Mouse (Mus musculus) heart, embryonic 10.5 days (tissue): ENCODE data around the gene Kcnb1. TPM values are rescaled to one million over a fixed set of nuclear protein-coding genes. Genes with fewer than 3 reads are reported as not detected.

Experiments used
- DNase-seq: peaks from one replicate; pipeline ENCODE4 v3.0.0-alpha.2; 2017; ENCODE audit warnings: low spot score
- H3K27ac ChIP-seq: fragments of 300-500 bp; sonication (generic); 2 replicates; pipeline ENCODE4 v1.5.1; 2016; ENCODE audit warnings: mild to moderate bottlenecking
- H3K27me3 ChIP-seq: fragments of 300-500 bp; sonication (generic); 2 replicates; pipeline ENCODE4 v1.6.1; 2016; ENCODE audit warnings: mild to moderate bottlenecking; ENCODE audit not compliant: poor library complexity, insufficient read depth, severe bottlenecking
- H3K36me3 ChIP-seq: fragments of 300-500 bp; sonication (generic); 2 replicates; pipeline ENCODE4 v1.6.1; 2016; ENCODE audit warnings: mild to moderate bottlenecking, moderate library complexity
- H3K4me1 ChIP-seq: fragments of 300-500 bp; sonication (generic); 2 replicates; pipeline ENCODE4 v1.6.1; 2016; ENCODE audit warnings: mild to moderate bottlenecking
- H3K4me3 ChIP-seq: fragments of 300-500 bp; sonication (generic); 2 replicates; pipeline ENCODE4 v1.5.1; 2016; ENCODE audit warnings: mild to moderate bottlenecking, moderate library complexity
- H3K9me3 ChIP-seq: fragments of 300-500 bp; sonication (generic); 2 replicates; pipeline ENCODE4 v1.6.1; 2016; ENCODE audit warnings: mild to moderate bottlenecking, moderate library complexity
- WGBS: fragments of 180-500 bp; shearing (Covaris S2); methylation state at CpG from one replicate; pipeline ENCODE4 v1.1.7; 2016; 5-methylcytosine and 5-hydroxymethylcytosine counted together
- polyA plus RNA-seq: library from polyadenylated mRNA; unstranded; fragments of >200 nt; fragmentation: Nextera tagmentation; extraction: Ambion mirVana; gene quantifications from 2 replicates; pipeline ENCODE4 v1.2.1, GENCODE M21; 2016

The Kcnb1 gene
- polyA plus RNA-seq, 1 experiment from 2014 or later: 0.21 TPM

GRCm38 (mm10) chr2:167150880-167151279, 39.1 kb downstream of the Kcnb1 start:
- no peak overlapping the region for H3K4me3 ChIP-seq

GRCm38 (mm10) chr2:167150135-167150534, 39.8 kb downstream of the Kcnb1 start:
- H3K36me3 ChIP-seq: no peaks in the 10 kb centered on the region
- no peak overlapping the region for H3K27ac ChIP-seq
- no peak for DNase-seq
- H3K4me1 ChIP-seq: peaks cover 19% of the 10 kb centered on the region
- H3K4me3 ChIP-seq: no peak overlapping the region
- H3K27me3 ChIP-seq: peaks cover 22% of the 10 kb centered on the region
- WGBS: 92% methylated on average over 7 of the region's 7 CpGs
- H3K9me3 ChIP-seq: no peaks in the 10 kb centered on the region

More at GRCm38 (mm10) chr2:167150880-167151279, 39.1 kb downstream of the Kcnb1 start:
- H3K36me3 ChIP-seq: no peaks in the 10 kb centered on the region
- H3K4me1 ChIP-seq: peaks cover 23% of the 10 kb centered on the region
- peaks cover 22% of the 10 kb centered on the region for H3K27me3 ChIP-seq
- H3K27ac ChIP-seq: no peak overlapping the region
- H3K9me3 ChIP-seq: no peaks in the 10 kb centered on the region
- 87% methylated on average over 6 of the region's 6 CpGs for WGBS
- DNase-seq: no peak

- whole genome bisulfite sequencing: 86% methylated on average over 6 of the region's 6 CpGs
- Histone ChIP-seq H3K9me3 (no peaks in the 10 kb centered on the region), H3K27ac (no peak overlapping the region), H3K36me3 (no peaks in the 10 kb centered on the region), H3K4me3 (no peak overlapping the region), H3K27me3 (peaks cover 28% of the 10 kb centered on the region), H3K4me1 (peaks cover 24% of the 10 kb centered on the region; the same call in 1 of the 2 replicates)
- no peak for DNase-seq
Observed at GRCm38 (mm10) chr2:167149035-167149434, 40.9 kb downstream of the Kcnb1 start.

- Histone ChIP-seq H3K9me3 (no peaks in the 10 kb centered on the region), H3K4me3 (no peak overlapping the region), H3K4me1 (peaks cover 27% of the 10 kb centered on the region; the same call in 1 of the 2 replicates), H3K27me3 (peaks cover 35% of the 10 kb centered on the region), H3K36me3 (no peaks in the 10 kb centered on the region), H3K27ac (no peak overlapping the region)
- WGBS: 60% methylated on average over 8 of the region's 8 CpGs
- no peak for DNase-seq
Observed at GRCm38 (mm10) chr2:167147708-167148107, 42.2 kb downstream of the Kcnb1 start.

- DNase-seq: no peak
- H3K4me3 ChIP-seq: no peak overlapping the region
- H3K36me3 ChIP-seq: no peaks in the 10 kb centered on the region
- no peak overlapping the region for H3K27ac ChIP-seq
- WGBS: 71% methylated on average over 5 of the region's 5 CpGs
- H3K27me3 ChIP-seq: peaks cover 35% of the 10 kb centered on the region
- H3K4me1 ChIP-seq: peaks cover 23% of the 10 kb centered on the region; the same call in 1 of the 2 replicates
- no peaks in the 10 kb centered on the region for H3K9me3 ChIP-seq
Observed at GRCm38 (mm10) chr2:167145904-167146303, 44.1 kb downstream of the Kcnb1 start.

GRCm38 (mm10) chr2:167144439-167145307, 45.3 kb downstream of the Kcnb1 start:
- DNase-seq: no peak
- Histone ChIP-seq H3K4me1 (peaks cover 28% of the 10 kb centered on the region), H3K27me3 (peaks cover 35% of the 10 kb centered on the region), H3K36me3 (no peaks in the 10 kb centered on the region), H3K4me3 (no peak overlapping the region), H3K27ac (no peak overlapping the region), H3K9me3 (no peaks in the 10 kb centered on the region)
- WGBS: 9% methylated on average over 14 of the region's 14 CpGs

GRCm38 (mm10) chr2:167143914-167144313, 46.0 kb downstream of the Kcnb1 start:
- no peaks in the 10 kb centered on the region for H3K36me3 ChIP-seq
- H3K4me3 ChIP-seq: no peak overlapping the region
- DNase-seq: no peak
- H3K9me3 ChIP-seq: no peaks in the 10 kb centered on the region
- WGBS: 54% methylated on average over 2 of the region's 2 CpGs
- H3K27me3 ChIP-seq: peaks cover 37% of the 10 kb centered on the region
- peaks cover 29% of the 10 kb centered on the region for H3K4me1 ChIP-seq
- no peak overlapping the region for H3K27ac ChIP-seq

- no peak overlapping the region for H3K4me3 ChIP-seq
- no peak for DNase-seq
- 88% methylated on average over 3 of the region's 3 CpGs for WGBS
- H3K27ac ChIP-seq: no peak overlapping the region
- H3K36me3 ChIP-seq: no peaks in the 10 kb centered on the region
- H3K27me3 ChIP-seq: peaks cover 43% of the 10 kb centered on the region
- peaks cover 23% of the 10 kb centered on the region for H3K4me1 ChIP-seq
- no peaks in the 10 kb centered on the region for H3K9me3 ChIP-seq
Observed at GRCm38 (mm10) chr2:167142282-167142681, 47.7 kb downstream of the Kcnb1 start.

GRCm38 (mm10) chr2:167141810-167142209, 48.1 kb downstream of the Kcnb1 start:
- H3K27ac ChIP-seq: no peak overlapping the region
- peaks cover 47% of the 10 kb centered on the region for H3K27me3 ChIP-seq
- DNase-seq: peak; percentile 90
- H3K4me1 ChIP-seq: peaks cover 22% of the 10 kb centered on the region
- WGBS: 54% methylated on average over 4 of the region's 4 CpGs
- no peaks in the 10 kb centered on the region for H3K9me3 ChIP-seq
- no peaks in the 10 kb centered on the region for H3K36me3 ChIP-seq
- H3K4me3 ChIP-seq: no peak overlapping the region

GRCm38 (mm10) chr2:167139801-167140269, 50.1 kb downstream of the Kcnb1 start:
- no peaks in the 10 kb centered on the region for H3K9me3 ChIP-seq
- H3K4me3 ChIP-seq: no peak overlapping the region
- H3K36me3 ChIP-seq: no peaks in the 10 kb centered on the region
- DNase-seq: no peak
- peaks cover 18% of the 10 kb centered on the region for H3K4me1 ChIP-seq
- H3K27me3 ChIP-seq: peaks cover 45% of the 10 kb centered on the region
- no peak overlapping the region for H3K27ac ChIP-seq
- 47% methylated on average over 13 of the region's 13 CpGs for WGBS

- no peak overlapping the region for H3K27ac ChIP-seq
- no peaks in the 10 kb centered on the region for H3K9me3 ChIP-seq
- 61% methylated on average over 6 of the region's 6 CpGs for whole genome bisulfite sequencing
- H3K27me3 ChIP-seq: peaks cover 36% of the 10 kb centered on the region
- H3K36me3 ChIP-seq: no peaks in the 10 kb centered on the region
- H3K4me3 ChIP-seq: no peak overlapping the region
- H3K4me1 ChIP-seq: peaks cover 17% of the 10 kb centered on the region
- no peak for DNase-seq
Observed at GRCm38 (mm10) chr2:167138611-167139010, 51.3 kb downstream of the Kcnb1 start.

GRCm38 (mm10) chr2:167136909-167137308, 53.0 kb downstream of the Kcnb1 start:
- H3K27ac ChIP-seq: no peak overlapping the region
- peaks cover 22% of the 10 kb centered on the region for H3K4me1 ChIP-seq
- no peaks in the 10 kb centered on the region for H3K9me3 ChIP-seq
- H3K36me3 ChIP-seq: no peaks in the 10 kb centered on the region
- WGBS: 78% methylated on average over 14 of the region's 14 CpGs
- H3K4me3 ChIP-seq: no peak overlapping the region
- peaks cover 50% of the 10 kb centered on the region for H3K27me3 ChIP-seq
- DNase-seq: no peak

GRCm38 (mm10) chr2:167132041-167132440, 57.9 kb downstream of the Kcnb1 start:
- Histone ChIP-seq H3K4me3 (no peak overlapping the region), H3K27me3 (peaks cover 76% of the 10 kb centered on the region), H3K36me3 (no peaks in the 10 kb centered on the region), H3K9me3 (no peaks in the 10 kb centered on the region), H3K27ac (no peak overlapping the region), H3K4me1 (peaks cover 47% of the 10 kb centered on the region)
- no peak for DNase-seq
- 39% methylated on average over 8 of the region's 8 CpGs for WGBS
